Mouse (Mus musculus) liver (tissue): ENCODE data around the gene Gm45234.

ENCODE experiments used
- DNase-seq: peaks from one replicate; pipeline ENCODE4 v3.0.0-alpha.2; 2020; ENCODE audit warnings: mixed read lengths

Gene Gm45234

GRCm38 (mm10) chr6:124703789-124704188 is 52.0 kb downstream of the Gm45234 start:
- no peak for DNase-seq

- peak; percentile 70 for DNase-seq
Measured at GRCm38 (mm10) chr6:124702784-124703103, 53.1 kb downstream of the Gm45234 start.

GRCm38 (mm10) chr6:124702102-124702783 is 53.6 kb downstream of the Gm45234 start:
- no peak for DNase-seq

- DNase-seq, result no peak
Measured at GRCm38 (mm10) chr6:124701338-124701737, 54.5 kb downstream of the Gm45234 start.

GRCm38 (mm10) chr6:124699962-124700610 is 55.7 kb downstream of the Gm45234 start:
- DNase-seq, result no peak

GRCm38 (mm10) chr6:124699366-124699765 is 56.5 kb downstream of the Gm45234 start:
- no peak for DNase-seq

- no peak for DNase-seq
Measured at GRCm38 (mm10) chr6:124698751-124699150, 57.1 kb downstream of the Gm45234 start.

GRCm38 (mm10) chr6:124696441-124697150 is 59.2 kb downstream of the Gm45234 start:
- DNase-seq, result no peak

GRCm38 (mm10) chr6:124694166-124694955 is 61.5 kb downstream of the Gm45234 start:
- DNase-seq, result no peak

- no peak for DNase-seq
Measured at GRCm38 (mm10) chr6:124693243-124693981, 62.4 kb downstream of the Gm45234 start.

- DNase-seq, result no peak
Measured at GRCm38 (mm10) chr6:124690517-124690916, 65.3 kb downstream of the Gm45234 start.
